Mouse (Mus musculus) G1E (cell line): ENCODE measurements around the gene Dlgap1. TPM values are rescaled to one million over a fixed set of nuclear protein-coding genes. Genes with fewer than 3 reads are reported as not detected.

Source experiments
- ATAC-seq: 2 replicates; pipeline ENCODE4 v1.8.0; 2016; ENCODE audit warnings: mild to moderate bottlenecking; ENCODE audit not compliant: insufficient number of reproducible peaks, poor library complexity, low FRiP score, severe bottlenecking; ENCODE audit errors: extremely low read depth
- DNase-seq: peaks from one replicate; pipeline ENCODE4 v3.0.0; 2012; ENCODE audit warnings: low spot score
- H3K27me3 ChIP-seq: 2 replicates; pipeline ENCODE4 v1.6.1; 2012; ENCODE audit warnings: mild to moderate bottlenecking, low read length, inconsistent platforms; ENCODE audit not compliant: insufficient read depth
- H3K36me3 ChIP-seq: replicated peaks from 2 replicates; pipeline ENCODE3; 2012; ENCODE audit warnings: mild to moderate bottlenecking, inconsistent platforms
- H3K4me1 ChIP-seq: 2 replicates; pipeline ENCODE4 v1.6.1; 2012; ENCODE audit warnings: low read depth, low read length, inconsistent platforms, mixed read lengths; ENCODE audit not compliant: insufficient read depth
- H3K4me3 ChIP-seq: 2 replicates; pipeline ENCODE4 v1.5.1; 2012; ENCODE audit warnings: low read depth, mild to moderate bottlenecking, inconsistent platforms, low read length, moderate library complexity, mixed read lengths
- H3K9me3 ChIP-seq: replicated peaks from 2 replicates; pipeline ENCODE4 v1.6.1; 2012; ENCODE audit warnings: inconsistent platforms
- CTCF ChIP-seq: IDR thresholded peaks from 2 replicates; pipeline ENCODE4 v1.5.1; 2012; ENCODE audit warnings: low read depth, low read length, inconsistent platforms, mixed read lengths
- GATA1 ChIP-seq: IDR thresholded peaks from 2 replicates; pipeline ENCODE4 v1.6.1; 2012; ENCODE audit warnings: borderline replicate concordance, low read length, inconsistent platforms, mixed read lengths
- GATA2 ChIP-seq: IDR thresholded peaks from 2 replicates; pipeline ENCODE4 v1.6.1; 2012; ENCODE audit warnings: low read depth, low read length, inconsistent platforms, borderline replicate concordance
- POLR2AphosphoS5 ChIP-seq: IDR thresholded peaks from 2 replicates; pipeline ENCODE4 v1.6.1; 2012; ENCODE audit warnings: low read depth, low read length, inconsistent platforms; ENCODE audit not compliant: insufficient replicate concordance
- TAL1 ChIP-seq: conservative IDR thresholded peaks from 2 replicates; pipeline ENCODE4 v1.6.1; 2012; ENCODE audit warnings: low read depth, low read length, inconsistent platforms, mixed read lengths
- polyA plus RNA-seq: library from polyadenylated mRNA; stranded (reverse); fragments of >175 nt; gene quantifications from 2 replicates; pipeline ENCODE4 v1.2.3, GENCODE M21; 2012
- total RNA-seq, 2 experiments: library from RNA; stranded (forward) in 1 of 2; stranded (reverse) in 1 of 2; fragments of 200-1000 nt in 1 of 2; fragments of >200 nt in 1 of 2; fragmentation: Nextera tagmentation in 1 of 2; gene quantifications; 2 replicates each; pipeline ENCODE4 v1.2.3; 2014 to 2017

The Dlgap1 gene
- total and polyA plus RNA-seq, 3 experiments = 0.22 TPM; not detected in 2

DNA sequence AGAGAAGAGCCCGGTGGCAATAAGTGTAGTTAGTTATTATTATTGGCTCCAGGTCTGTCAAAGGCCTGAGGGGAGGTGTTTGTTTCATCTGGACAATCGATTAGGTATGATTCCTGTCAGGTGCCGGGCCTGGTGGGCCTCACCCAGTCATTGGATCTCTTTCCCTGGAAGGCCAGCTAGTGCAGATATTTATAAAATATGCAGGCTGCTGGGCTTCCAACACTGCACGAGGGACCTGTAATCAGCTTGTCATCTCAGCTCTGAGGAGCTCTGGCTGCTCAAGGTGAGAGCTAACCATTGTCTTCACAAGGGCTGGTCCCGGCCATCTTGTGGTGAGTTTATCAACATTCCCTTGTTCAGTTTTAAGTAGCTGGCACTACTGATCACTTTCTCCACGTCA is 885.1 kb downstream of the Dlgap1 start:
- Histone ChIP-seq H3K36me3 (no peaks in the 10 kb centered on the region), H3K9me3 (peaks cover 21% of the 10 kb centered on the region), H3K4me3 (no peak overlapping the region), H3K4me1 (peaks cover 3% of the 10 kb centered on the region; the same call in 1 of the 2 replicates), H3K27me3 (no peaks in the 10 kb centered on the region)
- ATAC-seq = no peak
- no peak for DNase-seq
- TF ChIP-seq CTCF = no peak
- TF ChIP-seq POLR2AphosphoS5 = no peak
- TF ChIP-seq TAL1 = no peak
- TF ChIP-seq GATA2 = no peak
- TF ChIP-seq GATA1 = no peak

DNA sequence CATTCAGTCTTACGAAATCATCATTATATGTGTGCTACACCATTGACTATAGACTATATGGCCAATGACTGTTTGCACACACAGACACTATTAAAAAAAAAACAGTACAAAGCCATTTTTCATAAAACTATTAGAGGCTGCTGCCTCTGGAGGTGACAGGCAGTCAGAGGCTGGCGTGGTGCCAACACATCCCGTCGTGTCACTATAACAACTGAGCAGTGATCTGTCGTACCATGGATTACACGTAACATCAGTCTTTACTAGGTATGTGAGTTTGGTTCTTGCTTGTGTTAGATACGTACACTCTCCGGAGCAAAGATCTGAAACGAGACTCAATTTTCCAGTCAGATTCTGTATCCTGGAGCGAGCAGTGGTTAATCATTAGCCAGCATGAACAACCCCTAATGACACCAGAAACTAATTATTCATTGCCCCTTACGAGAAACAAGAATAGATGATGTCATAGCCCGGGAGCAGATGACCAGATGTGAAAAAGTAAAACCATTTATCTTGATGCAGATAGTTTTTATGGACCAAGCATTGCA is 888.1 kb downstream of the Dlgap1 start:
- Histone ChIP-seq H3K36me3 (no peaks in the 10 kb centered on the region), H3K4me1 (peaks cover 3% of the 10 kb centered on the region; the same call in 1 of the 2 replicates), H3K4me3 (no peak overlapping the region), H3K27me3 (no peaks in the 10 kb centered on the region), H3K9me3 (peaks cover 5% of the 10 kb centered on the region)
- ATAC-seq (no peak), DNase-seq (no peak)
- TF ChIP-seq CTCF (no peak), TAL1 (no peak), GATA1 (no peak), GATA2 (no peak), POLR2AphosphoS5 (no peak)

DNA sequence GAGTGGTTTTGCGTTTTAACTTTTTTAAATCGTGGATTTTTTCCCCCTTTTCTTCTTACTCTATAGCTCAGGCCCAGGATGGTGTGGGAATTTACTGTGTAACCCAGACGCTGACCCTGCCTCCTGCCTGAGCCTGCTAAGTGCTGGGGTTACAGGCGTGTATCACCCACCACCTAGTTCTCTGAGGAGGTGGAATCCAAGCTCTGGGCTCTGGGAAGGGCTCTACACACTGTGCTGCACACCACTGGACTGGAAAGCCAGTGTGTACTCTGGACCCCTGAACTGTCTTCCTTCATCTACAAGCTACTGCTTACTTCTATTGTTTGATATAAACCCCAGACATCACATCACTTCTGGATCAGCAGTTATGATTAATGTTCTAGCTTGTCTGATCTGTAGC is 889.9 kb downstream of the Dlgap1 start:
- H3K4me1 ChIP-seq = no peaks in the 10 kb centered on the region; the same call in 1 of the 2 replicates
- ATAC-seq = no peak
- no peak overlapping the region for H3K4me3 ChIP-seq
- no peak for DNase-seq
- no peaks in the 10 kb centered on the region for H3K36me3 ChIP-seq
- H3K9me3 ChIP-seq = 0 out of 2 replicates have a peak, but pooled peaks cover 4% of the 10 kb centered on the region
- no peaks in the 10 kb centered on the region for H3K27me3 ChIP-seq
- TF ChIP-seq GATA1 = no peak
- TF ChIP-seq TAL1 = no peak
- no peak for TF ChIP-seq GATA2
- no peak for TF ChIP-seq POLR2AphosphoS5
- no peak for TF ChIP-seq CTCF

DNA sequence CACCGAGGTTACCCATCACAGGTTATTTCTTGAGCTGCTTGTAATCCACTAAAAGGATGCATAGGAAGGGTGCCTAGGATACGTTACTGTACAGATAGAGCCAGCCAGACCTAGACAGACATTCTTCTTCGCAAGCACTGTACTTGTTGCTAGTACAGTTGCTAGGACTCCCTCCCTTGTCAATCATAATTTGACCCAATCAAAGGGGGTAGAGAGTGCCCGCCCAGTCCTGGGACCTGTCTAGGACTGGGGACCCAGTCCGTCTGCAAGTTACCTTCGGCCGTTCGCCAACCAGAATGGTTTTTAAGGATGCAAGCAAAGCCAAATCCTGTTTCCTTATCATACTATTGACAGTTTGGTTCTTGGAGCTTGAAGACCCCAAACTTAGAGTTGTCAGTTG is 895.2 kb downstream of the Dlgap1 start:
- Histone ChIP-seq H3K4me3 (no peak overlapping the region), H3K27me3 (no peaks in the 10 kb centered on the region), H3K4me1 (no peaks in the 10 kb centered on the region), H3K36me3 (no peaks in the 10 kb centered on the region), H3K9me3 (0 out of 2 replicates have a peak, but pooled peaks cover 7% of the 10 kb centered on the region)
- DNase-seq (no peak), ATAC-seq (no peak)
- TF ChIP-seq TAL1 = no peak
- TF ChIP-seq GATA2 = no peak
- no peak for TF ChIP-seq POLR2AphosphoS5
- no peak for TF ChIP-seq GATA1

DNA sequence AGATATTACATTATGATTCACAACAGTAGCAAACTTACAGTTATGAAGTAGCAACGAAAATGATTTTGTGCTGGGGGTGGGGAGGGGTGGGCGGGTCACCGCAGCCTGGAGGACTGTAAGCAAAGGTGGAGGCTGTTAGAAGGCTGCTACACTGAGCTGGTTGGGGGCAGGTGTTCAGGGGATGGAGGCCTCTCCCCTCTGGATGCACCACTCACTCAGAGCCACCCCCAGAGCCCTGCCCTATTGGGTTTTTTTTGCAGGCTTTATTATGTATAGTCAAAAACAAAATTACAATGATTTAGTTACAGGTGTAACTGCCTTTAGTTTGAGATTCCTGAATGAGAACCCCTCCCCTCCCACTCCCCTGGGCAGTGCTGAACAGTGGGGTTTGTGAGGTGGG is 895.8 kb downstream of the Dlgap1 start:
- Histone ChIP-seq H3K9me3 (0 out of 2 replicates have a peak, but pooled peaks cover 7% of the 10 kb centered on the region), H3K4me1 (no peaks in the 10 kb centered on the region), H3K4me3 (no peak overlapping the region), H3K27me3 (no peaks in the 10 kb centered on the region), H3K36me3 (no peaks in the 10 kb centered on the region)
- no peak for DNase-seq
- no peak for TF ChIP-seq CTCF
- TF ChIP-seq GATA2 = no peak
- TF ChIP-seq GATA1 = no peak
- ATAC-seq = no peak

DNA sequence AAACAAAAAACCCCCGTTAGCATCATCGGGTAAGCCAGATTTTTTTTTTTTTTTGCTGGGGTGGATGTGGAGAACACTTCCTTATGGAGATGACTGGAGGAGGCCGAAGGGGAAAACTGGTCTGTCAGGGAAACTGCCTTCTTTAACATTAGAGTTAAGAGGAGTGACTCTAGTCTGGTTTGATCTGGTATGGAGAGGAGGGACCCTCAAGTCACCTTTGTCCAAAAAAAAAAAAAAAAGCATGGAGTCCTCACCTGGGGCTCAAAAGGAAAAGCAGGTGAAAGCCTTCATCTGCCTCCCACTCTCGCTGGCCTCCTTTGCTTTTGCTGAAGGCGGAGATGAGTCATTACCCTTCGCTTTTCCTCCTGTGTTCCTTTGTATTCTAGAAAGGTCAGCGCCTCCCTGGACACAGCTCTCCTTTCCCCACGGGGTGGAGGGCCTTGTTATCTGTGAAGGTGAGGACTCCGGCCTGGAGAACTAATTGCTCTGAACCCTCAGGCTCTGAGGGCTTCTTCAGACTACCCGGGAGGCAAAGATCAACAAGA is 896.3 kb downstream of the Dlgap1 start:
- Histone ChIP-seq H3K36me3 (no peaks in the 10 kb centered on the region), H3K9me3 (0 out of 2 replicates have a peak, but pooled peaks cover 7% of the 10 kb centered on the region), H3K4me1 (no peaks in the 10 kb centered on the region), H3K27me3 (no peaks in the 10 kb centered on the region), H3K4me3 (no peak overlapping the region)
- no peak for ATAC-seq
- no peak for DNase-seq
- TF ChIP-seq GATA1 (no peak), GATA2 (no peak), POLR2AphosphoS5 (no peak), CTCF (no peak), TAL1 (no peak)
